Mouse (Mus musculus) gastrocnemius, postnatal 36 days (tissue): Measurements from ENCODE around the gene Iqcc. TPM values are rescaled to one million over a fixed set of nuclear protein-coding genes. Genes with fewer than 3 reads are reported as not detected.

Experiments
- DNase-seq, 2 experiments: peaks; one replicate each; pipeline ENCODE4 v3.0.0; 2022
- intact Hi-C: fragments of 180-260 bp; cut with DNase I; formaldehyde crosslinking; loops from one replicate; pipeline ENCODE4 v1.15.1; 2025
- total RNA-seq, 2 experiments: library from RNA; stranded (reverse); gene quantifications; 2 replicates each; pipeline ENCODE4 v1.2.3; 2021

Iqcc gene
- total RNA-seq, 2 experiments from 2014 or later: 6.5 to 9.8 TPM

DNA sequence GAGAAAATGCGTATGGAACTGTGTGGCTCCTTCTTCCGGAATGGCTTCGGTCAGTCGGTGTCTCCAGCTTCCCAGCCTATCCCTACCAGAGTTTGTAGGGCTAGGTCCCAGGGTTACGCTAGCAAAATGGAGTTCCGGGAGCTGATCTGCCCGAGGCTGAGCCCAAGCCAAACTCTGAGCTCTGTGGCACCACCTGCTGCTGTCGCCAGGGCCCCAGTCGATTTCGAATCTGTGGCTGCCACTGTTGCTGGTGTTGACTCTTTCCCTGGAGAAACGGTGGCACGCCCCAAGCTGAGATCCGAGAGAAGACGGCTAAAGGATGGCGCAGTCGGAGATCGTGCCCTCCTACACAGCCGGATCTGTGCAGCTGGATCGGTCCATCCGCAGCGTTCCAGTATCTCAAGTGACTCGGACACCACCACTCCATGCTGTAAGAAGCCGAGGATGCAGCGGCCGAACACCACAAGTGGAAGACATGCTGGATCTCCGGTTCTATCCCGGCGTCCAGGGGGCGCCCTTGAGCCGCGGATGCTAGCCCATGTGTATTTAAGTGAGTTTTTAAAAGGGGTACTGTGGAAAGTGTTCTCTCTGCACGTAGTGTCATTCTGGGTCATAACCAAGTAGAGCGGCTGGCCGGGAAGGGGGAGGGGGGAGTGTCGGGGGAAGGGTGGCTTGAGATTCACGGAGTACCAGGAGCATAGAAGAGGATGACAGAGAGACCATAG lies 33.9 kb downstream of the Iqcc start:
- intact Hi-C loops: loop anchor here (2.0 kb wide), 1 partner anchor 24 kb away; no protein-coding TSS in a partner anchor
- peak; percentile 79 to 87 for DNase-seq

DNA sequence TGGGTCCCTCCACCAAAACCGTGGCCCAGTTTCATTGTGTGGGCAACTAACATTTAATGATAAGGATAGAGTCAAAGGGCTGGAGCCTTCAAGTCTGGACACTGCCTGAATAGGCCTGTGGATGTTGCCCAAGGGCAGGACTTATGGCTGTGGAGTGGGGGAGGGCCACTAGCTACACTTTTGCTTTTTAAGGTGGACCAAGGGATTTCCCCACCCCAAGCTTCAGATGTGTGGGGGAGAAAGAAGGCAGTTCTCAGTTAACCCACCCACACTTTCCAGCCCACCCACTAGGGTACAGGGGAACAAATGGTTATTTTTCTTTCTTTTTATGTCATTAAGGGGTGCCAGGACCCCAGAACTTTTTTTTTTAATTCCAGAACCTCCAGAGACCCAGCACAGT lies 34.5 kb downstream of the Iqcc start:
- intact Hi-C loops: loop anchor here (2.0 kb wide), 1 partner anchor 24 kb away; no protein-coding TSS in a partner anchor
- no peak for DNase-seq

DNA sequence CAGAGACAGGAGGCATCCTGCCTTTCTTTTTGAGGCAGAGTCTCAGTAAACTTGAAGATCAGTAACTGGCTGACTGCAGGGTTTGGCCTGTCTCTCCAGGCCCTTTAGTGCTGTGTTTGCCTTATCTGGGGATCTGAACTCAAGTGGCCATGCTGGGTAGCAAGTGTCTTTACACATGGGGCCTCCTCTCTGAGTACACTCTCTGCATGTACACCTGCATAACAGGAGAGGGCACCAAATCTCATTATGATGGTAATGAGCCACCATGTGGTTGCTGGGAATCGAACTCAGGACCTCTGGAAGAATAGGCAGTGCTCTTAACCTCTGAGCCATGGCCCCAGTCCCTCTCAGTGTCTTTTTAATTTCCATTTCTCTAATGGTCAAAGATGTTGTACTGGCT lies 36.6 kb downstream of the Iqcc start:
- no peak for DNase-seq
- intact Hi-C loops: no loop called here

DNA sequence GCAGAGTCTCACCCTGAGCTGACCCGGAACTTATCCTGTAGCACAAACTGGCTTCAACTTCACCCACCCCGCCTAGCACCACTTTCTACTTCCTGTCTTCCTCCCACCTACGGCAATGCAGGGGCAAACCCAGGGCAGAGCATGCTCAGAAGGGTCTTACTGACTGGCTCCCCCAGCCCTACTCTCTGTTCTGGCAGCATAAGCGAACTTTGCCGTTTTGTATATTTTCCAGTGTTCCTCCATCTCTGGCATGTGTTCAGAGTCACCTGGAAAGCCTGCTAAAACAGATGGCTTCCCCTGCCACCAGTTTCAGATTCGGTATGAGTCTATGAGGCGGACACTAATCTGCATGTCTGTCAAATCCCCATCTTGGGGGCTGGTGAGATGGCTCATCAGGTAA lies 38.6 kb downstream of the Iqcc start:
- intact Hi-C loops: no loop called here
- no peak for DNase-seq

DNA sequence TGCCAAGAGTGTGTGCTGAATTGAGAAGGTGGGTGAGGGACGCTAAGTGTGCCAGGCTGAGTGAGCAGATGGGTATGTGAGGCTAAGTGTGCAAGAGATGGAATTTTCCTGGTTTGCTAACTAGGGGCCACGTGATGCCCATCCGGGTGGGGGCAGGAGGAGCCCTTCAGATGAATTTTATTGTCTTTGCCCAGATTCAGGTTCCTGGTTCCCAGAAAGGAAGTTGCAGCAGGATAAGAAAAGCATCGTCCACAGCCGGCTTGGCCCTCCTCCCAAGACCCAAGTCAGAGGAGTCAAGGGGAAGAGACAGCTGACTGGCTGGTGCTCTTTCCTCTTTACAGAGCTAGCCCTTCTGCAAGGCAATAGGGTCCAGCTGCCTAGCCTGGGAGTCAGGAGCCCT lies 40.4 kb downstream of the Iqcc start, which contains the start of gene Fam167b:
Gene Fam167b, minus strand, starts transcription at position 84 of the 400 bp plus-strand sequence.
- DNase-seq: no peak
- intact Hi-C loops: no loop called here

DNA sequence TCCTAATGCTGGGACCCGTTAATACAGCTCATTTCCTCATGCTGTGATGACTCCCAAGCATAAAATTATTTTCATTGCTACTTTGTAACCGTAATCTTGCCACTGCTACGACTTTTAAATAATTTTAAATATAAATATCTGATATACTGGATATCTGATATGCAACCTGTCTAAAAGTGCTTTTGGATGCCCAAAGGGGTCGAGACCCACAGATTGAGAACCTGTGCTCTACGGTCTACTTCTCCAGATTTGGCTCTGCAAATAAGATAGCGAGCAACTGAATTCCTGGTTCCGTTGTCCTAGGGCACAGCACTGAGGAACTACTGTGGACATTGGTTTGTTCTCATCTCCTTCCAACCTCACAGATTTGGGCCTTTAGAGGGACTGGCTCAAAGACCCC lies 41.2 kb downstream of the Iqcc start:
- DNase-seq: no peak
- intact Hi-C loops: no loop called here

DNA sequence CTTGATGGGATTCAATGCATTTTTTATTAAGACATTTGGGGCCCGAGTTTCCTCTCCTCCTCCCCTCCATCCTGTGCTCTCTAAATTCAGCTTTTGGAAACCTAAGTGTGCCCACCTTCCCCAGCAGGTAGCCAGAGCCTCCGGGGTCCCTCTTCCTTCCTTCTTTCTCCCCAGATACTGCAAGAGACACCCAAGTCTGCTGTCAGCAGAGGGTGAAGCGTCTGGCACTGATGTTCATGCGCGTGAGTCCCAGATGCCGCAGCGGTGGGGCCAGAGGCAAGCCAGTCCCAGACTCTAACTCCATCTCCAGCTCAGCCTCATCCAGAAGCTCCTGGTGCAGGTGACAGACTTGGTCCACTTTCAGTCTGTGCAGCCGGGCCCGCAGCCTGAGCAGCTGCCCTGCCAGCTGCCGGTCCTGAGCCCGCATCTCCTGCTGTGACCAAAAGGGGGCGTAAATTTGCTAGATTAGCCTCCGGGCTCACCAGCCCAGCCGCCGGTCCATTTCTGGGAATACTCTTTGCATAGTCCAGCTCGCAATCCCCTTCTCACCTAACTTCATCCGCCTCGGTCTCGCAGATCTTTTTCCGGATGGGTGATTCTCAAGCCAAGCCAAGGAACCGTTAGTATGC lies 41.9 kb downstream of the Iqcc start:
- peak; percentile 44 to 56 for DNase-seq
- intact Hi-C loops: no loop called here

DNA sequence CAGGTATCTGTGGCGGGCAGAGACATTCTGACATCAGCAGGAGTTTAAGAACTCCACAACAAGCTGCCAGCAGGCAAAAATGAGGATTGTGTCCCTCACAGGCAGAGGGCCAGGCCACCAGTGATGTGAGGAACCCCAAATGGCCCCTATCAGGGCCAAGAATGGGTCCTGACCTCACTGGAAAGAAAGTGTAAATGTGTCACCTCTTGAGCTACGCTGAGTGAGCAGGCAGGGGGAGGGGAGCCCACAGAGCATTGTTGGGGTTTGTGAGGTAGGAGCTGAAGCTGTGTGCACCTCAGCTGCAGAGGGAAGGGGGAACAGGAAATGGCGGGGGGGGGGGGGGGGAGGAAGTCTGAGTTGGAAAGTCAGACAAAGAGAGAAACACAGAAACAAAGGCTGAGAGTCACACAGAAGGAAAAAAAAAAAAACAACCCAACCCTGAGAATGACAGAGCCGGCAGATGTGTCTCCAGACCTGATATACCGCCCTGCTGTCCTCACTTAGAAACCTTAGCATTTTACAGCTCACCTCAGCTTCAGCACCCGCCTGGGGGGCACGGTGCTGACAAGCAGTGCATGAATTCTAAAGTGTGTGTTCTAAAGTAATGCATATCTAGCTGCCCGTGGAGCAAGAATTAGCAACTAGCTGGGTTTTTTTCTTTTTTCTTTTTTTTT lies 43.6 kb downstream of the Iqcc start:
- intact Hi-C loops: no loop called here
- DNase-seq: no peak

DNA sequence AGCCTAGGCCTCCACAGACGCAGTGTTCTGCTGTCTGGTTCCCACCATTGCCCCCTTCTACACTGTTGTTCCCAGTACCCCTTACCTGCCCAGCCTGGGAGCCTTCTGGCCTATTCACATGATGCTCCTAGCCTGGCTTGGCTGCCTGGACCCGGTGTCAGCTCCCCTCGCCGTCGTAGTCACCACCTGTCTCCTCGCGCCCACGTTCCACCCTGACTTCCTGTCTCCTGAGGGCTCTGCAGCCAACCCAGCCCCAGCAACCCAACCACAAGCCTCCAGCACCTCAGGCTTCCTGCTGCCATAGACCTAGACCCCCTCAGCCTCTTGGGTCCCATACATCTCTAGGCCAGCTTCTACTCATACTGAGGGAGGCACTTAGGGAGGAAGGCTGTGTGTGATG lies 45.5 kb downstream of the Iqcc start, which contains the start of gene Lck:
Gene Lck, minus strand, starts transcription at position 212 of the 400 bp plus-strand sequence.
- DNase-seq: no peak
- intact Hi-C loops: no loop called here

DNA sequence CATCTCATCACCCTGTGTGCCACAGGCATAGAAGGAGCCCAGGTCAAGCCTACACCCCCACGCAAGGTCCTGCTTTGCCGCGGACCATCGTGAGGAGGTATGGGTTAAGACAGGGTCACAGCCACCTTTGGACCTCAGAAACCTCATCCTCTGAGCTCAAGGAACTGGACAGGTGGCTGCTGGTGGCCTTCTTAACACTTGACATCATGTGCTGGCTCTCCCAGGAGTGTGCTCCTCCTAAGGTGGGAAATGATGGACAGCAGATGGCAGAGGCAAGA lies 45.9 kb downstream of the Iqcc start:
- intact Hi-C loops: no loop called here
- no peak for DNase-seq

DNA sequence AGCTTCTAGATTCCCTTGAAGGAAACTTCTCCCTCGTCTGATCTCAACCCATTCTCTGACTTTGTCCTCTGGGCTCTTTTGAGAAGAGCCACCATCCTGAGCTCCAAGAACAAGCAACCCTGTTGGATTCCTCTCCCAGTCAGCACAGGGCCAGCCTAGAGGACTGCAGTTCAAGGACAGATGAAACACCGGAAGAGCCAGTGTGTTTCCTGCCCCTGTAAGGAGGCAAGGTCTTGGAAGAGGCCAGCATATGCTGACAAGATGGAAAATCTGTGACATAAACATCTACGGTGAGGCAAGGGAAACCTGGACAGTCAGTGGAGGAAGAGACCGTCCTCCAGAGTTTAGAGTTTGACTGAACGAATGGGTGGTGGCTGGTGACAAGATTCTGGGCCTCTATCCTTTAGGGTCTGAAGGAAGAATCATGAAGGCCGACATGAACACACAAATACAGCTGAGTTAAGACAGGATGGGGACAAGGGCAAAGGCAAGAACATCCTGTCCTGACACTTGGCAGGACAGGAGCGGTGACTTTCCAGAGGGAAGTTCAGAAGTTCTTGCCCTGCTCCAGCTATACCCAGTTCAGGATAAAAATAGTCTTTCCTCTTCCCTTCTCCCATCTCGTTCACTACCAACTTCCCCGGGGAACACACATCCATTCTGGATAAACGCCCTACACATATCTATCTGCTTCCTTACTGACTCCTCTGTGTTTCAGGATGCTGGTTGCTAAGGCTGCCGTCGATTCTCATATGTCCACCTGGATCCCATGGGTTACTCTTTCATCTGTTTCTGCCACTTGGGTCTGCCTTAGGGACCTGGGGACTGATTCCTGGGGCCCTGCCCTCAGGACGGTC lies 46.4 kb downstream of the Iqcc start:
- intact Hi-C loops: no loop called here
- DNase-seq: no peak

DNA sequence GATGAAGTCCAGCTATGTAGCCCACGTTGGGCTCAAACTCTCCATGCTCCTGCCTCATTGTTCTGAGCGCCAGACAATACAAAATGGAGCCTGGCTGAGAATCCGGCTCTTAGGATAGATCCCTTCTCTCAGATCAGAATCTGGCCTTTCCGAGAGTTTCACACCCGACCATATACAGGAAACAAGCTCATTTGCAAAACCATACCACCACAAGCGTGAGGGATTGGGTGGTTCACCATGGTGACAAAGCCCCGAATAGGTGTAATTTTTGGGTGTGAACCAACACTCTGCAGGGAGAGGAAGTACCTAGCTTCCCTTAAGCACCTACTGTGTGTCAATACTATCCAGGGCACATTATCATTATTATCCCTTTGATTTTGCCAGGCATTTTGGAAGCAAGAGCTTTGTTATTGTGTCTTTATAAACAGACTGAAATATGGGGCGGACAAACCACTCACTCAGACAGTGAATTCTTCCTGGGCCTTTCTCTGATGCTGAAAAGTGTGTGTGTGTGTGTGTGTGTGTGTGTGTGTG lies 47.3 kb downstream of the Iqcc start:
- intact Hi-C loops: no loop called here
- no peak for DNase-seq

DNA sequence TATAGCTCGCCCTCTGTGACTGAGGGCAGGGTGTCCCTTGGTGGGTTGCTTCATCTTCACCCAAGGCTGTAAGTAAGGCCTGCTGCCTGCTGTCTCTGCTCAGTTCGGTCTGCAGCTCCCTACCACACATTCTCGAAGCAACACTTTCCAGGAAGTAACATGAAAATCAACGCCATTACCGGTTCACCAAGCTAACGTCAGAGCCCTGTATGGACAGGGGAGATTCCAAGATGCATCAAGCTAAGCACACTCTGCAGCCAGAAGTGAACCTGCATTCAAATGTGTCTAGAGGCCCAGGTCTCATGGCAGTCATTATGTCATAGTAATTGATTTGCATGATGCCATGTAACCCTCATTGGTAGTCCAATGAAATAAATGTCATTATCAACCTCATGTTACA lies 48.9 kb downstream of the Iqcc start:
- DNase-seq: no peak
- intact Hi-C loops: no loop called here

DNA sequence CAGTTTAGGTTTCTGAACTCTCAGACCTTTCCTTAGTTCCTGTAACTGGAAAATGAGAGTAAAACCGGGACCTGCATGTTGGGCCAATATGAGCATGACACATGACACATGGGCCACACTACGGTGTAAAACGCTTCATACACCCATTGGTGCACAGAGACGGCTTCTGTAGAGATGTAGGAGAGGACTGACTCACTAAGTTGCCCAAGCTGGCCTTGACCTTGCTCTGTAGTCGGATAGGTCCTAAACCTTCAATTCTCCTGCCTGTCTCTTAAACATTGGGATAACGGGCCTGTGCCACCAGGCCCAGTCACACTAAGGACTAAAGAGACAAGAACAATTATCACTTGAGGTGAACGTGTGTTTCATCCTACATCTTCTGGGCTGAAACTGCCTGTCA lies 50.5 kb downstream of the Iqcc start:
- no peak for DNase-seq
- intact Hi-C loops: no loop called here

DNA sequence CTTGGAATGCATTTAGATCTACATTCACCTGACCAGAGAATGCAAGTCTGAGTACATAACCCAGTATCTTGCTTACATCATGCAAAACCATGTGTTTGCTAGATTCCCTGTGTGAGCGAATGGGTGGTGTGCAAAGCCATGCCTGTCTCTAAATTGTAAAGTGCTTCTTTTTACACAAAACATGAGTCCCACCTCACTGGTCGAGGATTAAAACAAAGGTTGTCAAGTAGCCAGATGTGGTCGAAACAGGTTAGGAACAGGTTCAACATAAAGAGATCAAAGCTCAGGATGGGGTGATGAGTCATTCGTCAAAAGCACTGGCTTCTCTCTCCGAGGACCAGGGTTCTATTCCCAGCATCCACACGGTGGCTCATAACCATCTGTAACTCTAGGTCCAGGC lies 53.8 kb downstream of the Iqcc start:
- DNase-seq: no peak
- intact Hi-C loops: no loop called here

Other genes starting within 250 kb of the Iqcc start
- 1 to 10 TPM in 1 of 2 experiments, under 1 TPM in 1; 0.76 to 1.1 TPM for gene Zbtb8a, start 241.0 kb downstream of the Iqcc start, total RNA-seq
- not detected for gene Zbtb8b, start 178.2 kb downstream of the Iqcc start, total RNA-seq
- gene Bsdc1, start 157.5 kb downstream of the Iqcc start, total RNA-seq: 10 to 100 TPM; 28.7 to 35.8 TPM
- not detected for gene Tssk3, start 128.1 kb downstream of the Iqcc start, total RNA-seq
- not detected for gene Fam229a, start 127.9 kb downstream of the Iqcc start, total RNA-seq
- 1 to 10 TPM; 1.0 to 1.9 TPM for gene Marcksl1, start 105.5 kb downstream of the Iqcc start, total RNA-seq
- 1 to 10 TPM; 9.0 to 9.9 TPM for gene Hdac1, start 76.4 kb downstream of the Iqcc start, total RNA-seq
- 1 to 10 TPM in 1 of 2 experiments, not detected in 1; 6.2 TPM for gene Lck, start 45.5 kb downstream of the Iqcc start, total RNA-seq
- not detected for gene Fam167b, start 40.5 kb downstream of the Iqcc start, total RNA-seq
- 100 to 1,000 TPM; 116 to 135 TPM for gene Eif3i, start 18.5 kb downstream of the Iqcc start, total RNA-seq
- gene Tmem234, start 18.4 kb downstream of the Iqcc start, total RNA-seq: 10 to 100 TPM; 29.3 to 30.0 TPM
- gene Dcdc2b, start 4.8 kb downstream of the Iqcc start, total RNA-seq: under 1 TPM; 0.51 to 0.62 TPM
- 10 to 100 TPM; 41.0 to 44.5 TPM for gene Ccdc28b, start 4.8 kb upstream of the Iqcc start, total RNA-seq
- gene Txlna, start 22.0 kb upstream of the Iqcc start, total RNA-seq: 10 to 100 TPM; 15.2 to 17.2 TPM
- gene Kpna6, start 53.7 kb upstream of the Iqcc start, total RNA-seq: 10 to 100 TPM; 64.5 to 67.4 TPM
- 1 to 10 TPM; 2.5 to 3.3 TPM for gene Tmem39b, start 77.7 kb upstream of the Iqcc start, total RNA-seq
- gene Khdrbs1, start 123.2 kb upstream of the Iqcc start, total RNA-seq: 10 to 100 TPM; 20.2 to 26.5 TPM
- gene Ptp4a2, start 192.1 kb upstream of the Iqcc start, total RNA-seq: 100 to 1,000 TPM; 615 to 657 TPM